Mouse (Mus musculus) activated CD4-positive, CD25-positive, alpha-beta regulatory T cell, adult 4 months (primary cell): ENCODE data around the gene A030014E15Rik. TPM values are rescaled to one million over a fixed set of nuclear protein-coding genes. Genes with fewer than 3 reads are reported as not detected.

ENCODE experiments used
- polyA plus RNA-seq, 2 experiments: library from polyadenylated mRNA; unstranded; fragments of 100-300 nt; shearing (Covaris generic); gene quantifications; one replicate each; pipeline ENCODE4 v1.2.1; 2017

Gene A030014E15Rik
- polyA plus RNA-seq, 2 experiments from 2014 or later = not detected

Other genes starting within 250 kb of the A030014E15Rik start
- 100 to 1,000 TPM in 1 of 2 experiments, 10 to 100 TPM in 1; 94.7 to 117 TPM for gene Mff, start 200.0 kb upstream of the A030014E15Rik start, polyA plus RNA-seq
- under 1 TPM in 1 of 2 experiments, not detected in 1; 0.81 TPM for gene Tm4sf20, start 156.5 kb upstream of the A030014E15Rik start, polyA plus RNA-seq
- gene Gm47791, start 153.7 kb upstream of the A030014E15Rik start, polyA plus RNA-seq = not detected
- gene Agfg1, start 85.4 kb upstream of the A030014E15Rik start, polyA plus RNA-seq = 10 to 100 TPM; 37.1 to 42.3 TPM
- gene A030005L19Rik, start 11.6 kb upstream of the A030014E15Rik start, polyA plus RNA-seq = 1 to 10 TPM; 1.6 to 2.5 TPM
- not detected for gene Gm6217, start 6.5 kb downstream of the A030014E15Rik start, polyA plus RNA-seq
- not detected for gene A030003K21Rik, start 18.5 kb downstream of the A030014E15Rik start, polyA plus RNA-seq
- not detected for gene Gm7544, start 31.1 kb downstream of the A030014E15Rik start, polyA plus RNA-seq
- not detected for gene Gm47955, start 35.4 kb downstream of the A030014E15Rik start, polyA plus RNA-seq
- gene Gm47959, start 75.6 kb downstream of the A030014E15Rik start, polyA plus RNA-seq = not detected
- not detected for gene Slc19a3, start 113.5 kb downstream of the A030014E15Rik start, polyA plus RNA-seq
- gene Krtap28-10, start 117.6 kb downstream of the A030014E15Rik start, polyA plus RNA-seq = not detected
- not detected for gene Gm47969, start 120.0 kb downstream of the A030014E15Rik start, polyA plus RNA-seq
- gene A030005K14Rik, start 134.5 kb downstream of the A030014E15Rik start, polyA plus RNA-seq = not detected
- gene Krtap28-13, start 136.0 kb downstream of the A030014E15Rik start, polyA plus RNA-seq = not detected
- 10 to 100 TPM in 1 of 2 experiments, 1 to 10 TPM in 1; 3.1 to 12.0 TPM for gene Ccl20, start 191.8 kb downstream of the A030014E15Rik start, polyA plus RNA-seq
- gene Daw1, start 234.8 kb downstream of the A030014E15Rik start, polyA plus RNA-seq = under 1 TPM in 1 of 2 experiments, not detected in 1; 0.33 TPM